Mouse (Mus musculus): Measurements from ENCODE around the gene Lsm7. TPM values are rescaled to one million over a fixed set of nuclear protein-coding genes. Genes with fewer than 3 reads are reported as not detected.

Lsm7 gene
- total and polyA plus RNA-seq, 3 experiments = 198 to 411 (median 374) TPM

- no peak overlapping the region for H3K27ac ChIP-seq (ENCODE audit: insufficient read depth, low read depth)
- no peak overlapping the region for H3K4me3 ChIP-seq (replicated peaks in 1 of 3; ENCODE audit: low read depth in 2 of 3, low read length in 2 of 3, poor library complexity in 1 of 3)
- no peak overlapping the region for H3K9ac ChIP-seq (ENCODE audit: insufficient read depth, low read depth)
- no peaks in the 10 kb centered on the region for H3K36me3 ChIP-seq (replicated peaks in 1 of 2; ENCODE audit: control insufficient read depth in 1 of 2, insufficient read depth in 1 of 2, low read length in 1 of 2)
- H3K79me2 ChIP-seq (replicated peaks; ENCODE audit: control insufficient read depth, extremely low read depth, insufficient read depth, poor library complexity, severe bottlenecking) = no peaks in the 10 kb centered on the region
- H3K27me3 ChIP-seq (replicated peaks) = peaks cover 26% of the 10 kb centered on the region
- H3K9me3 ChIP-seq (replicated peaks; ENCODE audit: low read length) = no peaks in the 10 kb centered on the region
- dilution Hi-C loops (cut with MboI; ENCODE audit: extremely low pct_ligation_motif_present, extremely low pct_unique_long_range_greater_than_20kb, low sequenced_read_pairs) = no loop called here
- TF ChIP-seq E2F4 (IDR thresholded peaks at IDR 0.05; ENCODE audit: insufficient replicate concordance, low read depth, low read length) (no peak), TCF12 (IDR thresholded peaks at IDR 0.05; ENCODE audit: low read depth, low read length) (no peak), SMC3 (IDR thresholded peaks at IDR 0.05; ENCODE audit: low read depth, low read length) (peak; percentile 82), CTCF (conservative IDR thresholded peaks at IDR 0.05 in 1 of 2, IDR thresholded peaks at IDR 0.05 in 1 of 2; ENCODE audit: low read depth in 2 of 2, low read length in 2 of 2) (peak; percentile 79 to 80), RAD21 (IDR thresholded peaks at IDR 0.05; ENCODE audit: low read depth, low read length) (peak; percentile 65)
- peak; percentile 61 for DNase-seq (ENCODE audit: extremely low read depth)
- H3K4me2 ChIP-seq (ENCODE audit: insufficient read depth, low read depth, poor library complexity, severe bottlenecking) = no peak overlapping the region
- in situ Hi-C loops (cut with MboI; ENCODE audit: low pct_ligation_motif_present, low pct_unique_long_range_greater_than_20kb, low sequenced_read_pairs) = loop anchor here (5.0 kb wide), 1 partner anchor 129 kb away; no protein-coding TSS in a partner anchor
- peaks cover 10% of the 10 kb centered on the region in 2 experiments for H3K4me1 ChIP-seq (ENCODE audit: control insufficient read depth in 1 of 2, insufficient read depth in 2 of 2)
Measured at GRCm38 (mm10) chr10:80876028-80876427, 21.0 kb upstream of the Lsm7 start.

GRCm38 (mm10) chr10:80874035-80874434, 19.0 kb upstream of the Lsm7 start:
- Histone ChIP-seq H3K27ac (ENCODE audit: insufficient read depth, low read depth) (no peak overlapping the region), H3K4me1 (ENCODE audit: control insufficient read depth in 1 of 2, insufficient read depth in 2 of 2) (peaks cover 9 to 10% of the 10 kb centered on the region in 2 experiments), H3K4me3 (replicated peaks in 1 of 3; ENCODE audit: low read depth in 2 of 3, low read length in 2 of 3, poor library complexity in 1 of 3) (no peak overlapping the region), H3K79me2 (replicated peaks; ENCODE audit: control insufficient read depth, extremely low read depth, insufficient read depth, poor library complexity, severe bottlenecking) (no peaks in the 10 kb centered on the region), H3K9me3 (replicated peaks; ENCODE audit: low read length) (no peaks in the 10 kb centered on the region), H3K4me2 (ENCODE audit: insufficient read depth, low read depth, poor library complexity, severe bottlenecking) (no peak overlapping the region), H3K36me3 (replicated peaks in 1 of 2; ENCODE audit: control insufficient read depth in 1 of 2, insufficient read depth in 1 of 2, low read length in 1 of 2) (peaks cover 0 to 2% of the 10 kb centered on the region in 2 experiments), H3K27me3 (replicated peaks) (peaks cover 22% of the 10 kb centered on the region), H3K9ac (ENCODE audit: insufficient read depth, low read depth) (no peak overlapping the region)
- no peak for DNase-seq (ENCODE audit: extremely low read depth)
- TF ChIP-seq IRF4 (IDR thresholded peaks at IDR 0.05; ENCODE audit: low read depth, low read length) = no peak
- TF ChIP-seq TBP (conservative IDR thresholded peaks at IDR 0.05; ENCODE audit: low read depth, low read length) = no peak
- no peak for TF ChIP-seq USF2 (conservative IDR thresholded peaks at IDR 0.05; ENCODE audit: low read depth, low read length)
- dilution Hi-C loops (cut with MboI; ENCODE audit: extremely low pct_ligation_motif_present, extremely low pct_unique_long_range_greater_than_20kb, low sequenced_read_pairs) = no loop called here
- in situ Hi-C loops (cut with MboI; ENCODE audit: low pct_ligation_motif_present, low pct_unique_long_range_greater_than_20kb, low sequenced_read_pairs) = no loop called here

GRCm38 (mm10) chr10:80871581-80871980, 16.6 kb upstream of the Lsm7 start, which contains the start of gene Tmprss9:
Gene Tmprss9 (plus strand): TSS chr10:80871848.
- in situ Hi-C loops (cut with MboI; ENCODE audit: low pct_ligation_motif_present, low pct_unique_long_range_greater_than_20kb, low sequenced_read_pairs) (no loop called here), dilution Hi-C loops (cut with MboI; ENCODE audit: extremely low pct_ligation_motif_present, extremely low pct_unique_long_range_greater_than_20kb, low sequenced_read_pairs) (no loop called here)
- Histone ChIP-seq H3K9ac (ENCODE audit: insufficient read depth, low read depth) (no peak within 1 kb of the TSS), H3K27me3 (replicated peaks) (peaks cover 5% of the 10 kb centered on the region), H3K9me3 (replicated peaks; ENCODE audit: low read length) (no peaks in the 10 kb centered on the region), H3K4me3 (replicated peaks in 1 of 3; ENCODE audit: low read depth in 2 of 3, low read length in 2 of 3, poor library complexity in 1 of 3) (no peak within 1 kb of the TSS), H3K4me2 (ENCODE audit: insufficient read depth, low read depth, poor library complexity, severe bottlenecking) (no peak within 1 kb of the TSS), H3K4me1 (ENCODE audit: control insufficient read depth in 1 of 2, insufficient read depth in 2 of 2) (peaks cover 3 to 4% of the 10 kb centered on the region in 2 experiments; a peak in 3 of 4 replicates), H3K27ac (ENCODE audit: insufficient read depth, low read depth) (no peak within 1 kb of the TSS), H3K36me3 (replicated peaks in 1 of 2; ENCODE audit: control insufficient read depth in 1 of 2, insufficient read depth in 1 of 2, low read length in 1 of 2) (peaks cover 14 to 25% of the 10 kb centered on the region in 2 experiments), H3K79me2 (replicated peaks; ENCODE audit: control insufficient read depth, extremely low read depth, insufficient read depth, poor library complexity, severe bottlenecking) (no peaks in the 10 kb centered on the region)
- TF ChIP-seq ETS1 (conservative IDR thresholded peaks at IDR 0.05; ENCODE audit: low read depth, low read length) = no peak
- no peak for TF ChIP-seq TCF12 (IDR thresholded peaks at IDR 0.05; ENCODE audit: low read depth, low read length)
- no peak for TF ChIP-seq IRF4 (IDR thresholded peaks at IDR 0.05; ENCODE audit: low read depth, low read length)
- TF ChIP-seq CHD2 (IDR thresholded peaks at IDR 0.05; ENCODE audit: low read length) = no peak
- TF ChIP-seq GABPA (IDR thresholded peaks at IDR 0.05; ENCODE audit: insufficient replicate concordance, low read depth, low read length) = no peak
- TF ChIP-seq POLR2A (IDR thresholded peaks at IDR 0.05; ENCODE audit: low read depth, low read length) = no peak
- TF ChIP-seq MAX (IDR thresholded peaks at IDR 0.05; ENCODE audit: low read length) = no peak
- TF ChIP-seq PAX5 (IDR thresholded peaks at IDR 0.05; ENCODE audit: low read length) = no peak
- TF ChIP-seq E2F4 (IDR thresholded peaks at IDR 0.05; ENCODE audit: insufficient replicate concordance, low read depth, low read length) = no peak
- TF ChIP-seq MAFK (IDR thresholded peaks at IDR 0.05; ENCODE audit: insufficient replicate concordance, low read length) = no peak
- TF ChIP-seq USF1 (IDR thresholded peaks at IDR 0.05; ENCODE audit: low read depth, low read length) = no peak
- no peak for TF ChIP-seq ZMIZ1 (IDR thresholded peaks at IDR 0.05; ENCODE audit: low read depth, low read length)
- no peak for DNase-seq (ENCODE audit: extremely low read depth)

Data from CH12.LX (cell line).